Mouse (Mus musculus) liver, embryonic 16.5 days (tissue): Measurements from ENCODE around the gene Rbpms2. TPM values are rescaled to one million over a fixed set of nuclear protein-coding genes. Genes with fewer than 3 reads are reported as not detected.

ENCODE experiments used
- ATAC-seq: fragments of 200-750 bp; cut with Nextera tagmentation; 2 replicates; pipeline ENCODE4 v1.8.0; 2017; ENCODE audit warnings: low read depth, mild to moderate bottlenecking, moderate number of reproducible peaks, moderate library complexity
- H3K27ac ChIP-seq: fragments of 300-500 bp; sonication (generic); 2 replicates; pipeline ENCODE4 v1.5.1; 2014; ENCODE audit warnings: mild to moderate bottlenecking, low read length
- H3K27me3 ChIP-seq: fragments of 300-500 bp; sonication (generic); 2 replicates; pipeline ENCODE4 v1.6.1; 2014; ENCODE audit warnings: low read depth, low read length, mixed read lengths; ENCODE audit not compliant: control insufficient read depth, insufficient read depth
- H3K36me3 ChIP-seq: fragments of 300-500 bp; sonication (generic); 2 replicates; pipeline ENCODE4 v1.6.1; 2014; ENCODE audit warnings: mild to moderate bottlenecking; ENCODE audit not compliant: control insufficient read depth, insufficient read depth
- H3K4me1 ChIP-seq: fragments of 300-500 bp; sonication (generic); 2 replicates; pipeline ENCODE4 v1.6.1; 2014; ENCODE audit warnings: low read depth, low read length, mixed read lengths; ENCODE audit not compliant: control insufficient read depth
- H3K4me2 ChIP-seq: fragments of 300-500 bp; sonication (generic); 2 replicates; pipeline ENCODE4 v1.6.1; 2014; ENCODE audit warnings: low read depth, low read length, mixed read lengths
- H3K4me3 ChIP-seq: fragments of 300-500 bp; sonication (generic); 2 replicates; pipeline ENCODE4 v1.5.1; 2014; ENCODE audit warnings: low read depth, mild to moderate bottlenecking, low read length
- H3K9ac ChIP-seq: fragments of 300-500 bp; sonication (generic); 2 replicates; pipeline ENCODE4 v1.6.1; 2014; ENCODE audit warnings: low read depth, low read length
- H3K9me3 ChIP-seq: fragments of 300-500 bp; sonication (generic); replicated peaks from 2 replicates; pipeline ENCODE4 v1.6.1; 2016; ENCODE audit warnings: low read length; ENCODE audit not compliant: control insufficient read depth
- WGBS: fragments of 180-500 bp; shearing (Covaris S2); extraction: QIAGEN DNeasy Blood & Tissue Kit; methylation state at CpG from one replicate; pipeline ENCODE4 v1.1.7; 2014; ENCODE audit not compliant: insufficient replicate concordance; 5-methylcytosine and 5-hydroxymethylcytosine counted together
- polyA plus RNA-seq: library from polyadenylated mRNA; unstranded; fragments of >200 nt; fragmentation: Nextera tagmentation; extraction: Ambion mirVana; gene quantifications from 2 replicates; pipeline ENCODE4 v1.2.1, GENCODE M21; 2015

Rbpms2 gene
- polyA plus RNA-seq, 1 experiment from 2014 or later: 14.6 TPM

- Histone ChIP-seq H3K36me3 (no peaks in the 10 kb centered on the region), H3K4me2 (no peak overlapping the region), H3K4me3 (no peak overlapping the region), H3K27ac (no peak overlapping the region), H3K27me3 (no peaks in the 10 kb centered on the region), H3K9me3 (no peaks in the 10 kb centered on the region), H3K9ac (no peak overlapping the region), H3K4me1 (no peaks in the 10 kb centered on the region)
- no peak for ATAC-seq
- 64% methylated on average over 3 of the region's 3 CpGs for WGBS
Measured at GRCm38 (mm10) chr9:65657218-65657617, 27.8 kb downstream of the Rbpms2 start.

GRCm38 (mm10) chr9:65661029-65661428 lies 31.6 kb downstream of the Rbpms2 start:
- 52% methylated on average over 5 of the region's 5 CpGs for WGBS
- Histone ChIP-seq H3K27me3 (no peaks in the 10 kb centered on the region), H3K4me3 (no peak overlapping the region), H3K36me3 (no peaks in the 10 kb centered on the region), H3K9ac (no peak overlapping the region), H3K4me2 (no peak overlapping the region), H3K9me3 (no peaks in the 10 kb centered on the region), H3K4me1 (no peaks in the 10 kb centered on the region; the same call in 1 of the 2 replicates), H3K27ac (no peak overlapping the region)
- no peak for ATAC-seq

- Histone ChIP-seq H3K27ac (no peak overlapping the region), H3K4me2 (no peak overlapping the region), H3K4me1 (no peaks in the 10 kb centered on the region; the same call in 1 of the 2 replicates), H3K36me3 (no peaks in the 10 kb centered on the region), H3K27me3 (no peaks in the 10 kb centered on the region), H3K4me3 (no peak overlapping the region), H3K9me3 (no peaks in the 10 kb centered on the region), H3K9ac (no peak overlapping the region)
- ATAC-seq: no peak
- 50% methylated on average over 1 of the region's 1 CpGs for WGBS
Measured at GRCm38 (mm10) chr9:65661493-65661892, 32.0 kb downstream of the Rbpms2 start.

- Histone ChIP-seq H3K27me3 (no peaks in the 10 kb centered on the region), H3K27ac (no peak overlapping the region), H3K4me3 (no peak overlapping the region), H3K4me1 (no peaks in the 10 kb centered on the region; the same call in 1 of the 2 replicates), H3K4me2 (no peak overlapping the region), H3K9me3 (no peaks in the 10 kb centered on the region), H3K9ac (no peak overlapping the region), H3K36me3 (no peaks in the 10 kb centered on the region)
- ATAC-seq: no peak
- WGBS: 3% methylated on average over 3 of the region's 3 CpGs
Measured at GRCm38 (mm10) chr9:65664163-65664562, 34.7 kb downstream of the Rbpms2 start.

- no peaks in the 10 kb centered on the region for H3K36me3 ChIP-seq
- H3K9me3 ChIP-seq: no peaks in the 10 kb centered on the region
- no peaks in the 10 kb centered on the region; the same call in 1 of the 2 replicates for H3K4me1 ChIP-seq
- no peak overlapping the region for H3K4me2 ChIP-seq
- ATAC-seq: 0 out of 2 replicates have a peak, but pooled peaks have one; percentile 41
- no peak overlapping the region for H3K9ac ChIP-seq
- no peak overlapping the region for H3K27ac ChIP-seq
- H3K4me3 ChIP-seq: no peak overlapping the region
- H3K27me3 ChIP-seq: no peaks in the 10 kb centered on the region
- 8% methylated on average over 5 of the region's 5 CpGs for WGBS
Measured at GRCm38 (mm10) chr9:65666042-65666441, 36.6 kb downstream of the Rbpms2 start.

- WGBS: 77% methylated on average over 8 of the region's 8 CpGs
Measured at GRCm38 (mm10) chr9:65667701-65668100, 38.3 kb downstream of the Rbpms2 start, which contains the start of gene Oaz2. TSS of gene Oaz2 (plus strand) at chr9:65668001.

GRCm38 (mm10) chr9:65671431-65671931 lies 42.0 kb downstream of the Rbpms2 start:
- peaks cover 12% of the 10 kb centered on the region for H3K4me1 ChIP-seq
- H3K9ac ChIP-seq: no peak overlapping the region
- no peak overlapping the region for H3K4me3 ChIP-seq
- H3K27me3 ChIP-seq: no peaks in the 10 kb centered on the region
- no peak overlapping the region for H3K27ac ChIP-seq
- no peak overlapping the region for H3K4me2 ChIP-seq
- no peaks in the 10 kb centered on the region for H3K9me3 ChIP-seq
- H3K36me3 ChIP-seq: no peaks in the 10 kb centered on the region
- WGBS: 33% methylated on average over 9 of the region's 9 CpGs
- peak; percentile 5; the same call in 1 of the 2 replicates for ATAC-seq

More at GRCm38 (mm10) chr9:65667701-65668100, 38.3 kb downstream of the Rbpms2 start, which contains the start of gene Oaz2:
- Histone ChIP-seq H3K27ac (no peak within 1 kb of the TSS), H3K9ac (no peak within 1 kb of the TSS), H3K36me3 (no peaks in the 10 kb centered on the region), H3K27me3 (no peaks in the 10 kb centered on the region), H3K4me2 (no peak within 1 kb of the TSS), H3K9me3 (no peaks in the 10 kb centered on the region), H3K4me1 (peaks cover 5% of the 10 kb centered on the region), H3K4me3 (no peak within 1 kb of the TSS)
- no peak for ATAC-seq

GRCm38 (mm10) chr9:65672996-65673395 lies 43.5 kb downstream of the Rbpms2 start:
- Histone ChIP-seq H3K36me3 (no peaks in the 10 kb centered on the region), H3K9ac (no peak overlapping the region), H3K4me3 (no peak overlapping the region), H3K27me3 (no peaks in the 10 kb centered on the region), H3K4me2 (no peak overlapping the region), H3K9me3 (no peaks in the 10 kb centered on the region), H3K27ac (no peak overlapping the region), H3K4me1 (peaks cover 21% of the 10 kb centered on the region)
- no peak for ATAC-seq
- whole genome bisulfite sequencing: 70% methylated on average over 11 of the region's 11 CpGs

GRCm38 (mm10) chr9:65675461-65676357 lies 46.3 kb downstream of the Rbpms2 start:
- Histone ChIP-seq H3K27ac (peak overlapping the region; percentile 21), H3K4me1 (peaks cover 28% of the 10 kb centered on the region), H3K9me3 (no peaks in the 10 kb centered on the region), H3K4me3 (peak overlapping the region; percentile 71), H3K9ac (peak overlapping the region; percentile 62), H3K36me3 (no peaks in the 10 kb centered on the region), H3K27me3 (no peaks in the 10 kb centered on the region), H3K4me2 (peak overlapping the region; percentile 82)
- ATAC-seq: no peak; the same call in 1 of the 2 replicates
- 47% methylated on average over 8 of the region's 8 CpGs for WGBS
